Mouse (Mus musculus): Measurements from ENCODE around the gene Lingo4. TPM values are rescaled to one million over a fixed set of nuclear protein-coding genes. Genes with fewer than 3 reads are reported as not detected.

Lingo4 gene
- total and polyA plus RNA-seq, 3 experiments, result not detected

DNA sequence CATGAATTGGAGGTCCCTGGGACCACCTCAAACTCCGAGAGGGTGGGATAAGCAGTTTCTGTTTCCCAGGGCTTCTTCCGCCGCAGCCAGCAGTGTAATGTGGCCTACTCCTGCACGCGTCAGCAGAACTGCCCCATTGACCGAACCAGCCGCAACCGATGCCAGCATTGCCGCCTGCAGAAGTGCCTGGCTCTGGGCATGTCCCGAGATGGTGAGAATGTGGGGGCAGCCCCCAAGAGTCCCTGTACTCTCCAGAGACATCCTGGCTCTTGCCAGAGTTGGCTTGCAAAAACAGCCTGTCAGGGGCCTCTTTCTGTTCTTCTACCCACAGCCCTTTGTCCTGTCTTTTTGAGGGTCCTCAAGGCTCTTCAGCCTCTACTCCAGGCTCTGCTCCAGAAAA lies 10.9 kb upstream of the Lingo4 start:
- Histone ChIP-seq H3K4me1 (ENCODE audit: control insufficient read depth in 1 of 2, insufficient read depth in 2 of 2, low read length in 2 of 2) (no peaks in the 10 kb centered on the region), H3K79me2 (ENCODE audit: control insufficient read depth, insufficient read depth, low read length, poor library complexity) (no peaks in the 10 kb centered on the region), H3K27me3 (ENCODE audit: control insufficient read depth in 1 of 2, insufficient read depth in 2 of 2, low read length in 2 of 2) (peaks cover 2% of the 10 kb centered on the region in 2 experiments)

DNA sequence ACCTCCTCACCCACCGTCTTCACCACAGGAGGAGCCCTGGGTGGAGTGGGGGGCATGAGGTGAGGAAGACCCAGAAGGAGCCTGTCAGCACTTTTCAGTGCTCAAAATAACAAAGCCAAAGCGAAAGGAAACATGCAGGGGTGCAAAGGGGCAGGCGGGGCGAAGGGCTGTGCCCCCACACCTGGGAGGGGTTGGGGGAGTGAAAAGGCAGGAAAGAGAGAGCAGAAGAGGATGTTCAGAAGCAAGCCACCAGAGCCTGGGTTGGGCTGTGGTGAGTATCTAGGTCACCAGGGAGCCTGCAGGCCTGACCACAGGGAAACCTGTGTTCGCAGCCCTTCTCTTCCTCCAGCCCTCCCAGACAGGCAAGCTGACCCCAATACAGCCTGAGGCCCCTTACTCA lies 10.3 kb upstream of the Lingo4 start:
- no peaks in the 10 kb centered on the region for H3K36me3 ChIP-seq (ENCODE audit: control insufficient read depth in 1 of 2, insufficient read depth in 2 of 2, low read length in 2 of 2)
- no peak for TF ChIP-seq MYC (IDR thresholded peaks at IDR 0.05; ENCODE audit: low read depth, low read length)
- TF ChIP-seq MEF2A (IDR thresholded peaks at IDR 0.05; ENCODE audit: extremely low read depth, insufficient replicate concordance, low read depth, low read length, poor library complexity, severe bottlenecking), result no peak
- TF ChIP-seq MAX (IDR thresholded peaks at IDR 0.05; ENCODE audit: low read length), result no peak
- no peak for TF ChIP-seq GABPA (IDR thresholded peaks at IDR 0.05; ENCODE audit: low read depth, low read length)
- no peak for TF ChIP-seq MYB (IDR thresholded peaks at IDR 0.05; ENCODE audit: low read depth, low read length)
- no peak for TF ChIP-seq POLR2AphosphoS5 (IDR thresholded peaks at IDR 0.05; ENCODE audit: borderline replicate concordance, low read depth, low read length)
- no peak for TF ChIP-seq ELF1 (IDR thresholded peaks at IDR 0.05; ENCODE audit: low read depth, low read length)
- no peak for TF ChIP-seq USF2 (IDR thresholded peaks at IDR 0.05; ENCODE audit: borderline replicate concordance in 1 of 2, insufficient read depth in 1 of 2, low read depth in 1 of 2, low read length in 2 of 2)
- TF ChIP-seq HCFC1 (IDR thresholded peaks at IDR 0.05; ENCODE audit: low read depth, low read length), result no peak
- no peak for TF ChIP-seq ZNF384 (IDR thresholded peaks at IDR 0.05; ENCODE audit: low read depth, low read length)
- TF ChIP-seq MAFK (IDR thresholded peaks at IDR 0.05; ENCODE audit: borderline replicate concordance, low read depth, low read length), result no peak
- no peak overlapping the region for H3K27ac ChIP-seq (ENCODE audit: control insufficient read depth, low read depth, low read length)

More for the DNA sequence above, 10.9 kb upstream of the Lingo4 start:
- TF ChIP-seq TCF12 (IDR thresholded peaks at IDR 0.05; ENCODE audit: low read depth, low read length) (no peak), POLR2AphosphoS2 (IDR thresholded peaks at IDR 0.05; ENCODE audit: low read length) (no peak), MXI1 (IDR thresholded peaks at IDR 0.05; ENCODE audit: low read depth, low read length) (no peak), NRF1 (IDR thresholded peaks at IDR 0.05; ENCODE audit: insufficient read depth, low read depth, low read length, poor library complexity, severe bottlenecking) (no peak), MAFK (IDR thresholded peaks at IDR 0.05; ENCODE audit: borderline replicate concordance, low read depth, low read length) (no peak), CHD2 (IDR thresholded peaks at IDR 0.05; ENCODE audit: low read length) (no peak), USF2 (IDR thresholded peaks at IDR 0.05; ENCODE audit: borderline replicate concordance in 1 of 2, insufficient read depth in 1 of 2, low read depth in 1 of 2, low read length in 2 of 2) (no peak), JUND (IDR thresholded peaks at IDR 0.05; ENCODE audit: low read depth, low read length) (no peak), ETS1 (IDR thresholded peaks at IDR 0.05; ENCODE audit: low read depth, low read length) (no peak), RAD21 (IDR thresholded peaks at IDR 0.05; ENCODE audit: low read depth, low read length) (no peak), POLR2A (IDR thresholded peaks at IDR 0.05; ENCODE audit: control insufficient read depth in 1 of 2, insufficient read depth in 1 of 2, low read depth in 1 of 2, low read length in 2 of 2, poor library complexity in 1 of 2) (no peak), ZKSCAN1 (IDR thresholded peaks at IDR 0.05; ENCODE audit: low read depth, low read length) (no peak), GABPA (IDR thresholded peaks at IDR 0.05; ENCODE audit: low read depth, low read length) (no peak), MAX (IDR thresholded peaks at IDR 0.05; ENCODE audit: low read length) (no peak), SIN3A (IDR thresholded peaks at IDR 0.05; ENCODE audit: low read length) (no peak), BHLHE40 (IDR thresholded peaks at IDR 0.05; ENCODE audit: borderline replicate concordance, low read depth, low read length) (no peak), GATA1 (IDR thresholded peaks at IDR 0.05; ENCODE audit: low read depth, low read length) (no peak), RCOR1 (IDR thresholded peaks at IDR 0.05; ENCODE audit: low read depth, low read length) (no peak), ZC3H11A (IDR thresholded peaks at IDR 0.05; ENCODE audit: low read depth, low read length) (no peak), NELFE (IDR thresholded peaks at IDR 0.05; ENCODE audit: low read depth, low read length) (no peak)
- H3K36me3 ChIP-seq (ENCODE audit: control insufficient read depth in 1 of 2, insufficient read depth in 2 of 2, low read length in 2 of 2), result no peaks in the 10 kb centered on the region
- no peak overlapping the region for H3K9ac ChIP-seq (ENCODE audit: control insufficient read depth, low read depth, low read length, poor library complexity, severe bottlenecking)
- H3K27ac ChIP-seq (ENCODE audit: control insufficient read depth, low read depth, low read length), result no peak overlapping the region
- no peak overlapping the region for H3K4me3 ChIP-seq (ENCODE audit: control insufficient read depth in 1 of 2, insufficient read depth in 1 of 2, low read depth in 2 of 2, low read length in 2 of 2)
- no peak for DNase-seq (ENCODE audit: low read depth, low spot score)
- no peaks in the 10 kb centered on the region for H3K9me3 ChIP-seq (replicated peaks; ENCODE audit: insufficient read depth, low read length)

More for the DNA sequence above, 10.3 kb upstream of the Lingo4 start:
- H3K9ac ChIP-seq (ENCODE audit: control insufficient read depth, low read depth, low read length, poor library complexity, severe bottlenecking), result no peak overlapping the region
- no peaks in the 10 kb centered on the region for H3K4me1 ChIP-seq (ENCODE audit: control insufficient read depth in 1 of 2, insufficient read depth in 2 of 2, low read length in 2 of 2)
- peaks cover 2% of the 10 kb centered on the region in 2 experiments for H3K27me3 ChIP-seq (ENCODE audit: control insufficient read depth in 1 of 2, insufficient read depth in 2 of 2, low read length in 2 of 2)
- no peak for DNase-seq (ENCODE audit: low read depth, low spot score)
- no peaks in the 10 kb centered on the region for H3K9me3 ChIP-seq (replicated peaks; ENCODE audit: insufficient read depth, low read length)
- H3K79me2 ChIP-seq (ENCODE audit: control insufficient read depth, insufficient read depth, low read length, poor library complexity), result no peaks in the 10 kb centered on the region
- H3K4me3 ChIP-seq (ENCODE audit: control insufficient read depth in 1 of 2, insufficient read depth in 1 of 2, low read depth in 2 of 2, low read length in 2 of 2), result no peak overlapping the region
